Mouse (Mus musculus) CH12.LX (cell line): ENCODE data around the gene Chst8. TPM values are rescaled to one million over a fixed set of nuclear protein-coding genes. Genes with fewer than 3 reads are reported as not detected.

ENCODE experiments used
- DNase-seq: peaks from one replicate; pipeline ENCODE4 v3.0.0-alpha.2; 2013; ENCODE audit errors: extremely low read depth
- H3K27ac ChIP-seq: 2 replicates; pipeline ENCODE4 v1.5.1; 2012; ENCODE audit warnings: low read depth, mild to moderate bottlenecking, control low read depth, moderate library complexity; ENCODE audit not compliant: insufficient read depth
- H3K27me3 ChIP-seq: replicated peaks from 2 replicates; pipeline ENCODE3; 2012; ENCODE audit warnings: inconsistent platforms
- H3K36me3 ChIP-seq, 2 experiments: replicated peaks in 1 of 2; 2 replicates each; pipeline versions ENCODE3 to v1.6.1; 2012; ENCODE audit warnings: inconsistent platforms in 1 of 2, low read length in 1 of 2, mild to moderate bottlenecking in 1 of 2, mixed read lengths in 1 of 2, moderate library complexity in 1 of 2; ENCODE audit not compliant: control insufficient read depth in 1 of 2, insufficient read depth in 1 of 2
- H3K4me1 ChIP-seq, 2 experiments: 2 replicates each; pipeline ENCODE4 v1.6.1; 2012; ENCODE audit warnings: inconsistent platforms in 1 of 2, moderate library complexity in 1 of 2; ENCODE audit not compliant: insufficient read depth in 2 of 2, control insufficient read depth in 1 of 2
- H3K4me2 ChIP-seq: 2 replicates; pipeline ENCODE4 v1.6.1; 2012; ENCODE audit warnings: low read depth, mild to moderate bottlenecking, control low read depth; ENCODE audit not compliant: poor library complexity, insufficient read depth, severe bottlenecking
- H3K4me3 ChIP-seq, 3 experiments: fragments of 150-350 bp in 1 of 3; sonication (generic) in 1 of 3; replicated peaks in 1 of 3; 2 replicates each; pipeline versions ENCODE3 to v1.5.1; 2011 to 2012; ENCODE audit warnings: low read depth in 2 of 3, low read length in 2 of 3, mild to moderate bottlenecking in 2 of 3, moderate library complexity in 2 of 3, control low read depth in 1 of 3, improper control_type of control experiment in 1 of 3, inconsistent platforms in 1 of 3, mixed read lengths in 1 of 3; ENCODE audit not compliant: poor library complexity in 1 of 3
- H3K79me2 ChIP-seq: replicated peaks from 2 replicates; pipeline ENCODE4 v1.6.1; 2012; ENCODE audit warnings: mild to moderate bottlenecking, moderate library complexity; ENCODE audit not compliant: control insufficient read depth, poor library complexity, insufficient read depth, severe bottlenecking; ENCODE audit errors: extremely low read depth
- H3K9ac ChIP-seq: 2 replicates; pipeline ENCODE4 v1.6.1; 2012; ENCODE audit warnings: low read depth, mild to moderate bottlenecking, control low read depth, moderate library complexity; ENCODE audit not compliant: insufficient read depth
- H3K9me3 ChIP-seq: replicated peaks from 2 replicates; pipeline ENCODE3; 2012; ENCODE audit warnings: low read length, inconsistent platforms, mixed read lengths
- ELF1 ChIP-seq: IDR thresholded peaks from 2 replicates; pipeline ENCODE4 v1.6.1; 2014; ENCODE audit warnings: low read depth, mild to moderate bottlenecking, inconsistent platforms, low read length, improper control_type of control experiment
- USF2 ChIP-seq: conservative IDR thresholded peaks from 2 replicates; pipeline ENCODE4 v1.6.1; 2011; ENCODE audit warnings: low read depth, low read length, improper control_type of control experiment
- dilution Hi-C: fragments of 300-500 bp; cut with MboI; formaldehyde crosslinking; loops from 2 replicates; pipeline ENCODE4 v1.14.3; 2020; ENCODE audit warnings: low sequenced_read_pairs; ENCODE audit not compliant: extremely low pct_unique_long_range_greater_than_20kb, extremely low pct_ligation_motif_present
- in situ Hi-C: fragments of 300-500 bp; cut with MboI; formaldehyde crosslinking; loops from 3 replicates; pipeline ENCODE4 v1.14.3; 2019; ENCODE audit warnings: low sequenced_read_pairs, low pct_ligation_motif_present, low pct_unique_long_range_greater_than_20kb, mixed read lengths
- polyA plus RNA-seq: library from polyadenylated mRNA; unstranded; fragments of >175 nt; gene quantifications from 2 replicates; pipeline ENCODE4 v1.2.1, GENCODE M21; 2012; ENCODE audit warnings: low read depth; ENCODE audit not compliant: insufficient read length
- total RNA-seq, 2 experiments: library from RNA; depleted of rRNA; stranded (reverse); fragments of 300-350 nt in 1 of 2; fragments of >200 nt in 1 of 2; gene quantifications; 2 replicates each; pipeline ENCODE4 v1.2.3; 2012 to 2014

The Chst8 gene
- total and polyA plus RNA-seq, 3 experiments, result 0.13 to 0.27 (median 0.16) TPM

GRCm38 (mm10) chr7:34629702-34630210 lies 182.8 kb downstream of the Chst8 start:
- Histone ChIP-seq H3K79me2 (no peaks in the 10 kb centered on the region), H3K27me3 (no peaks in the 10 kb centered on the region), H3K4me1 (peaks cover 24 to 59% of the 10 kb centered on the region in 2 experiments), H3K4me3 (peak overlapping the region in 2 of 3 experiments; percentile 20 to 45), H3K36me3 (no peaks in the 10 kb centered on the region), H3K9me3 (no peaks in the 10 kb centered on the region), H3K9ac (no peak overlapping the region), H3K27ac (peak overlapping the region; percentile 60; the same call in 1 of the 2 replicates), H3K4me2 (peak overlapping the region; percentile 63)
- dilution Hi-C loops, result no loop called here
- DNase-seq, result no peak
- in situ Hi-C loops, result no loop called here
- TF ChIP-seq USF2, result no peak
- TF ChIP-seq ELF1, result 0 out of 2 replicates have a peak, but pooled peaks have one; percentile 20

Other genes starting within 250 kb of the Chst8 start
- gene Kctd15, start 156.0 kb downstream of the Chst8 start, total RNA-seq (2012; rRNA removed), result 16.4 and 21.6 TPM in 2 replicates
- 20.4 and 24.0 TPM in 2 replicates for gene Kctd15, start 156.0 kb downstream of the Chst8 start, total RNA-seq (2014; rRNA removed)
- 34.9 and 39.0 TPM in 2 replicates for gene Kctd15, start 156.0 kb downstream of the Chst8 start, polyA plus RNA-seq
- gene Pepd, start 99.7 kb upstream of the Chst8 start, total RNA-seq (2012; rRNA removed), result 68.3 and 68.5 TPM in 2 replicates
- 52.4 and 63.7 TPM in 2 replicates for gene Pepd, start 99.7 kb upstream of the Chst8 start, total RNA-seq (2014; rRNA removed)
- gene Pepd, start 99.7 kb upstream of the Chst8 start, polyA plus RNA-seq, result 50.9 and 53.5 TPM in 2 replicates
- gene Cebpg, start 243.9 kb upstream of the Chst8 start, total RNA-seq (2012; rRNA removed), result 23.6 and 34.6 TPM in 2 replicates
- 25.3 and 27.0 TPM in 2 replicates for gene Cebpg, start 243.9 kb upstream of the Chst8 start, total RNA-seq (2014; rRNA removed)
- gene Cebpg, start 243.9 kb upstream of the Chst8 start, polyA plus RNA-seq, result 19.9 and 23.5 TPM in 2 replicates